Mouse (Mus musculus): ENCODE results near the gene Mpl. TPM values are rescaled to one million over a fixed set of nuclear protein-coding genes. Genes with fewer than 3 reads are reported as not detected.

Gene Mpl
- polyA plus RNA-seq, 1 experiment: 0.11 TPM

DNA sequence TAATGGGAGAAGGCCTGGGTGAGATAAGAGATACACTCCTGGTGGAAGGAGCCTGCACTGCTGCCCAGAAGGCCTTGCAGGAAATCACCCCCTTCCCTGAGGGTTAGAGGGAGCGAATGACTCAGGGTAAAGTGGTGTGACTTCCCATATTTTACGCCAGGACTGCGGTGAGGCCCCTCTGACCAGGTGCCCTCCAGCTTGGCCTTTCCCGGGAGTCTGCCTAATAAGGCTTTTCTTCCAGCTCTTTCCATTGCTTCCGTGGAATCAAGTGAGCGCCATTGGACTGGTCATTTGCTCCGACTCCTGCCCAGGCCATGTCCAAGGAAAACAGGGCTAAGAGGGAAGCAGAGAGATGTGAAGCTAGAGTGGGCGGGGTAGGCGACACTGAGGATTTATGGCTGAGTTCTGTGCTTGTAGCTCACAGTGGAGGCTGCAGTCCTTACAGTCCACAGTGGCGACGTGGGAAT is 8.4 kb upstream of the Mpl start:
- H3K27me3 ChIP-seq (ENCODE audit: control insufficient read depth): no peaks in the 10 kb centered on the region
- H3K4me1 ChIP-seq (ENCODE audit: control insufficient read depth): peaks cover 4% of the 10 kb centered on the region
- no peak overlapping the region for H3K4me3 ChIP-seq (replicated peaks)
- no peaks in the 10 kb centered on the region for H3K36me3 ChIP-seq (ENCODE audit: control insufficient read depth)
- H3K9me3 ChIP-seq (ENCODE audit: control insufficient read depth, low read length): no peaks in the 10 kb centered on the region
- TF ChIP-seq GATA1 (IDR thresholded peaks at IDR 0.05; ENCODE audit: low read length) (no peak), TAL1 (IDR thresholded peaks at IDR 0.05; ENCODE audit: low read length) (no peak)

DNA sequence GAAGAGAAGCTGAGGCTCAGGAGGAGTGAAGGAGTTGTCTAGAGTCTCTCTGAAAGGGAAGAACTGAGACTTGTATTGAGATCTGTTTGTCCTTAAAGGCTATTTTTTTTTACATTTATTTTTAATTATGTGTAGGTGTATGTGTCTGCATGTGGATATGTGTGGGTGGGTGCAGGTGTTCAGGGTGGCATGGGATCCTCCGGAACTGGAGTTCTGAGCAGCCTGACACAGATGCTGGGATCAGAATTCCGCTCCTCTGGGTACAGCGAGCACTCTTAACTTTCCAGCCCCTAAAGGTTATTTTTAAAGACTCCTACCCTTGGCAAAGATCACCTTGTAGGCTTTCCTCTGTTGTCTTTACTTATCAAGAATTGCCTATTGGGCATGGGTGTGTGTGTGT is 7.6 kb upstream of the Mpl start:
- Histone ChIP-seq H3K27me3 (ENCODE audit: control insufficient read depth) (no peaks in the 10 kb centered on the region), H3K4me1 (ENCODE audit: control insufficient read depth) (peaks cover 4% of the 10 kb centered on the region), H3K36me3 (ENCODE audit: control insufficient read depth) (no peaks in the 10 kb centered on the region), H3K9me3 (ENCODE audit: control insufficient read depth, low read length) (no peaks in the 10 kb centered on the region), H3K4me3 (replicated peaks) (no peak overlapping the region)
- no peak for TF ChIP-seq GATA1 (IDR thresholded peaks at IDR 0.05; ENCODE audit: low read length)
- no peak for TF ChIP-seq TAL1 (IDR thresholded peaks at IDR 0.05; ENCODE audit: low read length)

DNA sequence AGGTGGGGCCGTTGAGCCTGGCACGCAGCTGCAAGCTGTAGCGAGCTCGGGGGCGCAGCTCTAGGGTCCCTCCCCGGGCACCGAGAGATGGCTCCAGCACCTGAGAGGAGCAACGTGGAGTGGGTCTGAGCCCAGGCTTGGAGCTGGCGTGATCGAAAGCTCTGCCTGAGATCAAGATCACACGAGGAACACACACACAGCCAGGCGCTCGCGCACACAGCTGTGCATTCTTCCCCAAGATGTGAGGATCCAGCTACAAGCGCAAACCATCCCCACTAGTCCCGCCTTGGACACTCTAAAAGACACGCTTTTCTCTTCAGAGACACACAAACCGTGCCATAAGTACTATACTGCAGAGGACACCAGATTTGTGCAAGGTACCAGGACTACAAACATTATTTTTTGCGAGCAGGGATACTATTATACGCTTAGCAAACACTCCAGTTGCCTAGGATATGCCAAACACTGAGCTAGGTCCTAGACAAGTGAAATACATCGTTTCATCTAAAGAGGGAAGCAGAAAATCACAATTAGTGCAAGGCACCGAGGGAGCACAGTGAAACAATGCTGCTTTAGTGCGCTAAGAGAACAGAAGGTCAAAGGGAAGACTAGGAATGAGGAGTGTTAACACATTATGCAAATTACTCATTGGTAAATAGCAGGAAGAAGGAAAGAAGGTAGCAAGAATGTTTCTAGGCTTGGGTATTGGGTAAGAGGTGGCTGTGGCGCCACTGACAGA is 10.7 kb downstream of the Mpl start:
- no peaks in the 10 kb centered on the region for H3K36me3 ChIP-seq (ENCODE audit: control insufficient read depth)
- TF ChIP-seq GATA1 (IDR thresholded peaks at IDR 0.05; ENCODE audit: low read length): no peak
- peaks cover 2% of the 10 kb centered on the region; the same call in 1 of the 2 replicates for H3K27me3 ChIP-seq (ENCODE audit: control insufficient read depth)
- H3K9me3 ChIP-seq (ENCODE audit: control insufficient read depth, low read length): no peaks in the 10 kb centered on the region
- peaks cover 5% of the 10 kb centered on the region for H3K4me1 ChIP-seq (ENCODE audit: control insufficient read depth)
- no peak overlapping the region for H3K4me3 ChIP-seq (replicated peaks)

DNA sequence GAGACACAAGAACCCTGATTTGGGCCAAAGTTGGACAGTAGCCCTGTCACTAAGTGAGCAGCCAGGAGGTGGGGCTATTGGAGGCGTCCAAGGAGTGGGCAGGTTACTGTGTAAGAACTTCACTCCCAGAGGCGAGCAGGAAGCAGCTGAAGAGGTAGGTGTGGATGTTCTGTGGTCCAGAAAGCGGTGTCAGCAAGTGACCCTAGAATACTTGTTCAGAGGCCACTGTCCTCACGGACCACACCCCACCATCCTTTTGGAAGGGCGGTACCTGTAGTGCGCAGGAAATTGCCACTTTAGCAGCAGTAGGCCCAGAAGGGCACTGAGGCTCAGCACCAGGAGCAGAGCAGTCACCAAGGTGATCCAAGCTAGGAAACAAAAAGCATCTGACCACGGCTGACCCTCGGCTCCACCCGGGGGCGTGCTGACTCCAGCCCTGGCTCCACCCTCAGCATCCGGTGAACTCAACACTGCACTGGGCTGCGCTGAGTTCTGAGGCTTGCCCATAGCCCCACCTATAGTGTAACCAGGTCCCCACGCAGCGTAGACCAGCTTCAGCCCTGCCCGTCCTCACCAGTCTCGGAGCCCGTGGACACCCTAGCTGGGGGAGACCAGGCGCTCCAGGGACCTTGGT is 11.4 kb downstream of the Mpl start:
- no peak for TF ChIP-seq GATA1 (IDR thresholded peaks at IDR 0.05; ENCODE audit: low read length)
- TF ChIP-seq TAL1 (IDR thresholded peaks at IDR 0.05; ENCODE audit: low read length): no peak
- H3K9me3 ChIP-seq (ENCODE audit: control insufficient read depth, low read length): no peaks in the 10 kb centered on the region
- peaks cover 5% of the 10 kb centered on the region for H3K4me1 ChIP-seq (ENCODE audit: control insufficient read depth)
- no peak overlapping the region for H3K4me3 ChIP-seq (replicated peaks)
- no peaks in the 10 kb centered on the region for H3K36me3 ChIP-seq (ENCODE audit: control insufficient read depth)
- H3K27me3 ChIP-seq (ENCODE audit: control insufficient read depth): peaks cover 2% of the 10 kb centered on the region; the same call in 1 of the 2 replicates

DNA sequence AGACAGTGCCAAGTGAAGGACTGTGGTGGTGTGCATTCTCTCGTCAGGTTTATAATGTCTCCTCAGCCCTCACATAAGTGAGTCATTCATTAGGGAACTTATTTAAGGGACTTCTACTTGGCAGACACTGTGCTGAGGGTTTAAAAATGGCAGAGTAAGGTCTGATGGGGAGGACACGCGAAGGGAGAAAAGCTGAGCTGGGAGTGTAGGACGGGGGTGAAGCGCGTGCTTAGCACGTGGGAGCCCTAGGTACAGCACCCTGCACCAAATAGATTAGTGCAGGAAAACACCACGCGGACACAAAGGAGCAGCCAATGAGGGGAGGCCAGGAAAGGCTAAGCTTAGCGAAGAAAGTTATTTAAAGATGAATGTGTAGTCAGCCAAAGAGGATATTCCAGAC is 12.2 kb downstream of the Mpl start:
- H3K4me1 ChIP-seq (ENCODE audit: control insufficient read depth): peaks cover 5% of the 10 kb centered on the region
- no peak for TF ChIP-seq TAL1 (IDR thresholded peaks at IDR 0.05; ENCODE audit: low read length)
- no peak for TF ChIP-seq GATA1 (IDR thresholded peaks at IDR 0.05; ENCODE audit: low read length)
- peaks cover 2% of the 10 kb centered on the region; the same call in 1 of the 2 replicates for H3K27me3 ChIP-seq (ENCODE audit: control insufficient read depth)
- H3K9me3 ChIP-seq (ENCODE audit: control insufficient read depth, low read length): no peaks in the 10 kb centered on the region
- H3K36me3 ChIP-seq (ENCODE audit: control insufficient read depth): no peaks in the 10 kb centered on the region
- no peak overlapping the region for H3K4me3 ChIP-seq (replicated peaks)

DNA sequence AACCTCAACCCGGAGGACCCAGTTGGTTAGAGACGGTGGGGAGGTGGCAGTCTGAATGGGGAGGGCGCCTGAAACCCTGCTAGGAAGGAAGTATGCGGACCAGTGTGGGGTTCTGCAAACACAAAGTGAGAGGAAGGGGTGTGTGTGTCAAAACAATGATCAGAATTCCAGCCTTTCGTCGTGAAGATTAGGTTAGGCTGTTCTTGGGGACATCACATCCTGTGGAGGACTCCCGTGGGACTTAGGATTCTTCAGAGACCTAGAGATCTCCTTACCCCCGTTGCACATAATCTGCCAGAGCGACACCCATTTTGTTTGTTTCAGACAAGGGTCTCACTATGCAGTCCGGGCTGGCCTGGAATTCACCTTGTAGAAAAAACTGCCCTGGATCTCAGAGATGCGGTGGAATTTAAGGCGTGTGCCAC is 19.5 kb downstream of the Mpl start:
- H3K36me3 ChIP-seq (ENCODE audit: control insufficient read depth): peaks cover 41% of the 10 kb centered on the region
- H3K9me3 ChIP-seq (ENCODE audit: control insufficient read depth, low read length): no peaks in the 10 kb centered on the region
- peak overlapping the region; percentile 90 for H3K4me3 ChIP-seq (replicated peaks)
- no peaks in the 10 kb centered on the region for H3K27me3 ChIP-seq (ENCODE audit: control insufficient read depth)
- TF ChIP-seq TAL1 (IDR thresholded peaks at IDR 0.05; ENCODE audit: low read length): no peak
- no peak for TF ChIP-seq GATA1 (IDR thresholded peaks at IDR 0.05; ENCODE audit: low read length)
- H3K4me1 ChIP-seq (ENCODE audit: control insufficient read depth): peaks cover 44% of the 10 kb centered on the region

DNA sequence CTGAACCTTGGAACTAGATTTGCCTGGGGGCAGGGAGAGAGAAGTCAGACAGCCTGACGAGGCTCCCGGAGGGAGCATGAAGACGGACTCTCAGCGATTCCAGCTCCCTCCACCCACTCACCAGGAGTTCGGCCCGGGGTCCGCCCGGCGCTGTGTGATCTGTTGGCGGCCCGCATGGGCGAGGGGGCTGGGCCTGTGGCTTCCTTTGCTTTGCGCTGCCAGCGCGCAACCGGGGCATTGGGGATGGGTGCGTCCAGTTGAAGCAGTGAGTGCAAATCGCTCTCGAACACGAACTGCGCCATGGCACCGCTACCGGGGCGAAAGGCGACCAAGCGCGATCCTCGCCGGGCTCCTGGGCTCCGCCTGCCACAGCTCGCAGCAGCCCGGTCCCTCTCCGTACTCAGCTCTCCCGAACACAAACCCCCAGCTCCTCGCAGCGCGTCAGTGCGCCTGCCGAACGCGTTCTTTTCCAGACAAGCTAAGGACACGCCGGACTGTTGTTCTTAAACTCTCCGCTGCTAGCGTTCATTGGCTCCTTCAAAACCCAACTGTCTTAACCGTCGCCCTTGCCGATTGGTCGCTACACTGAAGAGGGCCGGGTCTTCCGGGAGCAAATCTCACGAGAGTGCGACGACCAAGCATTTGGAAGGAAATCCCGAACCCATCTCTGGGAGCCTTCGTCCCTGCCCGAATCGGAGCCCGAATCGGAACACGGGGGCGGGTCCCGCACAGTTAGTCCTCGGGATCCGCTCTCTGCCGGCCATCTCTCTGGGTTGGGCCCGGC is 20.3 kb downstream of the Mpl start, which contains the start of gene Cdc20:
Gene Cdc20, minus strand, starts transcription at position 533 of the 784 bp plus-strand sequence.
- H3K36me3 ChIP-seq (ENCODE audit: control insufficient read depth): peaks cover 49% of the 10 kb centered on the region
- H3K27me3 ChIP-seq (ENCODE audit: control insufficient read depth): no peaks in the 10 kb centered on the region
- TF ChIP-seq GATA1 (IDR thresholded peaks at IDR 0.05; ENCODE audit: low read length): no peak
- TF ChIP-seq TAL1 (IDR thresholded peaks at IDR 0.05; ENCODE audit: low read length): no peak
- peaks cover 53% of the 10 kb centered on the region for H3K4me1 ChIP-seq (ENCODE audit: control insufficient read depth)
- peak within 1 kb of the TSS; percentile 90 for H3K4me3 ChIP-seq (replicated peaks)
- no peaks in the 10 kb centered on the region for H3K9me3 ChIP-seq (ENCODE audit: control insufficient read depth, low read length)

DNA sequence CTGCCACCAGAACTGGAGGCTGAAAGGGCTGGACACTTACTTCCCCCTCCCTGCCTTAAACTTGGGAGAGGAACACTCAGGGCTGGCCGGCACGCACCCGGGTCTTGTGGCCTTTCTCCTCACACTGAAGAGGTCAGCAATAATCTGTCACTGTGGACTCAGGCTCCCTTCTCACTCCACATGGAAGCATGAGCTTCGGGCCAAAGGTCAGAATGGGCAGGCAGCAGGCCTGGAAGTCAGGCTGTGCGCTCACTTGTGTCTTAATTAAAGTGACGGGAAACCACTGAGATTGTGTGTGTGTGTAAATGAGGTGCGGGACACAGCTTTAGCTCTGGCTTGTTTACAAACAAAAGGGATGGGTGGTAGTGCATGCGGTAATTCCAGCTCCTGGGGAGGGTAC is 25.0 kb downstream of the Mpl start:
- Histone ChIP-seq H3K36me3 (ENCODE audit: control insufficient read depth) (peaks cover 85% of the 10 kb centered on the region), H3K4me3 (replicated peaks) (peak overlapping the region; percentile 10)

More for the DNA sequence above, 25.0 kb downstream of the Mpl start:
- no peaks in the 10 kb centered on the region for H3K9me3 ChIP-seq (ENCODE audit: control insufficient read depth, low read length)
- no peak for TF ChIP-seq GATA1 (IDR thresholded peaks at IDR 0.05; ENCODE audit: low read length)
- TF ChIP-seq TAL1 (IDR thresholded peaks at IDR 0.05; ENCODE audit: low read length): no peak
- H3K4me1 ChIP-seq (ENCODE audit: control insufficient read depth): peaks cover 88% of the 10 kb centered on the region
- H3K27me3 ChIP-seq (ENCODE audit: control insufficient read depth): no peaks in the 10 kb centered on the region

All from erythroblast, embryonic 14.5 days (primary cell).